Mouse (Mus musculus) left cerebral cortex, adult 2 months (tissue): ENCODE measurements at regions not wholly inside any gene's neighbourhood (a gene's known extent, or its start where the extent isn't known, plus 50 kb on each side); places are given as distances from the start of the nearest gene placed in this dataset.

Experiments used
- DNase-seq, 2 experiments: peaks; one replicate each; pipeline ENCODE4 v3.0.0; 2021 to 2022; ENCODE audit warnings: low spot score in 2 of 2, mixed read lengths in 1 of 2; ENCODE audit errors: extremely low spot score in 1 of 2
- H3K27ac ChIP-seq: fragments of 200-600 bp; 2 replicates; pipeline ENCODE4 v1.8.1; 2022
- H3K4me3 ChIP-seq: fragments of 200-600 bp; 2 replicates; pipeline ENCODE4 v1.8.1; 2022
- CTCF ChIP-seq: fragments of 200-600 bp; IDR thresholded peaks from 2 replicates; pipeline ENCODE4 v1.8.1; 2022; ENCODE audit warnings: antibody characterized with exemption, mild to moderate bottlenecking, moderate library complexity
- intact Hi-C: fragments of 180-260 bp; cut with DNase I; formaldehyde crosslinking; loops from one replicate; pipeline ENCODE4 v1.15.1; 2025

GRCm38 (mm10) chrX:99624515-99625179, 153.6 kb upstream of the Pja1 start:
- intact Hi-C loops = no loop called here
- TF ChIP-seq CTCF = no peak
- no peak for DNase-seq
- no peak overlapping the region for H3K4me3 ChIP-seq
- no peak overlapping the region for H3K27ac ChIP-seq

- no peak for TF ChIP-seq CTCF
- DNase-seq = no peak
- no peak overlapping the region for H3K27ac ChIP-seq
- intact Hi-C loops = no loop called here
- H3K4me3 ChIP-seq = no peak overlapping the region
These were observed 141.2 kb upstream of the Pja1 start for GRCm38 (mm10) chrX:99612130-99612759.

GRCm38 (mm10) chrX:99610096-99610495, 139.0 kb upstream of the Pja1 start:
- no peak for DNase-seq
- intact Hi-C loops = no loop called here
- no peak for TF ChIP-seq CTCF

GRCm38 (mm10) chrX:99609591-99609990, 138.5 kb upstream of the Pja1 start:
- no peak overlapping the region for H3K4me3 ChIP-seq
- intact Hi-C loops = no loop called here
- DNase-seq = no peak
- no peak overlapping the region for H3K27ac ChIP-seq
- TF ChIP-seq CTCF = no peak

More at GRCm38 (mm10) chrX:99610096-99610495, 139.0 kb upstream of the Pja1 start:
- Histone ChIP-seq H3K4me3 (no peak overlapping the region), H3K27ac (no peak overlapping the region)

- H3K27ac ChIP-seq = no peak overlapping the region
- TF ChIP-seq CTCF = no peak
- no peak for DNase-seq
- intact Hi-C loops = no loop called here
- no peak overlapping the region for H3K4me3 ChIP-seq
These were observed 137.2 kb upstream of the Pja1 start for GRCm38 (mm10) chrX:99608284-99608692.

GRCm38 (mm10) chrX:99605084-99605824, 134.2 kb upstream of the Pja1 start:
- no peak for DNase-seq
- no peak overlapping the region for H3K27ac ChIP-seq
- no peak overlapping the region for H3K4me3 ChIP-seq
- TF ChIP-seq CTCF = no peak
- intact Hi-C loops = no loop called here

- no peak for DNase-seq
- intact Hi-C loops = no loop called here
- Histone ChIP-seq H3K4me3 (no peak overlapping the region), H3K27ac (no peak overlapping the region)
- no peak for TF ChIP-seq CTCF
These were observed 132.6 kb upstream of the Pja1 start for GRCm38 (mm10) chrX:99603714-99604113.

- TF ChIP-seq CTCF = no peak
- Histone ChIP-seq H3K27ac (no peak overlapping the region), H3K4me3 (no peak overlapping the region)
- DNase-seq = no peak
- intact Hi-C loops = no loop called here
These were observed 131.3 kb upstream of the Pja1 start for GRCm38 (mm10) chrX:99602268-99602885.

- Histone ChIP-seq H3K4me3 (no peak overlapping the region), H3K27ac (no peak overlapping the region)
- TF ChIP-seq CTCF = no peak
- intact Hi-C loops = no loop called here
- DNase-seq = no peak
These were observed 124.4 kb upstream of the Pja1 start for GRCm38 (mm10) chrX:99595493-99595892.

- DNase-seq = no peak
- intact Hi-C loops = no loop called here
- H3K4me3 ChIP-seq = no peak overlapping the region
- TF ChIP-seq CTCF = no peak
- H3K27ac ChIP-seq = no peak overlapping the region
These were observed 122.9 kb upstream of the Pja1 start for GRCm38 (mm10) chrX:99593872-99594487.

GRCm38 (mm10) chrX:99592980-99593379, 121.9 kb upstream of the Pja1 start:
- H3K27ac ChIP-seq = no peak overlapping the region
- H3K4me3 ChIP-seq = no peak overlapping the region
- intact Hi-C loops = no loop called here
- no peak for DNase-seq
- TF ChIP-seq CTCF = no peak

GRCm38 (mm10) chrX:99587284-99587683, 116.2 kb upstream of the Pja1 start:
- intact Hi-C loops = no loop called here
- DNase-seq = no peak
- H3K4me3 ChIP-seq = no peak overlapping the region
- no peak for TF ChIP-seq CTCF
- H3K27ac ChIP-seq = no peak overlapping the region
